Mouse (Mus musculus) erythroid progenitor cell, adult 5-6 weeks (primary cell): Measurements from ENCODE around the gene Slc26a10. TPM values are rescaled to one million over a fixed set of nuclear protein-coding genes. Genes with fewer than 3 reads are reported as not detected.
A peak's percentile ranks its signal among the peaks of the same experiment; 100 is the strongest.
"Not testable (repeated sequence)": the region's sequence is repeated elsewhere in the genome, so short reads cannot be mapped to it uniquely, and the experiment has no call there.

Source experiments
- ATAC-seq: replicated peaks from 2 replicates; pipeline ENCODE4 v1.8.0; 2016; ENCODE audit warnings: moderate number of reproducible peaks, mild to moderate bottlenecking, moderate TSS enrichment, inconsistent platforms; ENCODE audit not compliant: poor library complexity, low FRiP score, severe bottlenecking
- total RNA-seq, 2 experiments: library from RNA; stranded (forward) in 1 of 2; stranded (reverse) in 1 of 2; fragments of 150-400 nt in 1 of 2; fragments of 186-747, 209-891 nt in 1 of 2; gene quantifications; 2 replicates each; pipeline versions ENCODE4 v1.2.3 to v1.2.4; 2015 to 2017; ENCODE audit warnings: low replicate concordance in 2 of 2

Gene Slc26a10
- total RNA-seq, 2 experiments from 2014 or later = not detected

DNA sequence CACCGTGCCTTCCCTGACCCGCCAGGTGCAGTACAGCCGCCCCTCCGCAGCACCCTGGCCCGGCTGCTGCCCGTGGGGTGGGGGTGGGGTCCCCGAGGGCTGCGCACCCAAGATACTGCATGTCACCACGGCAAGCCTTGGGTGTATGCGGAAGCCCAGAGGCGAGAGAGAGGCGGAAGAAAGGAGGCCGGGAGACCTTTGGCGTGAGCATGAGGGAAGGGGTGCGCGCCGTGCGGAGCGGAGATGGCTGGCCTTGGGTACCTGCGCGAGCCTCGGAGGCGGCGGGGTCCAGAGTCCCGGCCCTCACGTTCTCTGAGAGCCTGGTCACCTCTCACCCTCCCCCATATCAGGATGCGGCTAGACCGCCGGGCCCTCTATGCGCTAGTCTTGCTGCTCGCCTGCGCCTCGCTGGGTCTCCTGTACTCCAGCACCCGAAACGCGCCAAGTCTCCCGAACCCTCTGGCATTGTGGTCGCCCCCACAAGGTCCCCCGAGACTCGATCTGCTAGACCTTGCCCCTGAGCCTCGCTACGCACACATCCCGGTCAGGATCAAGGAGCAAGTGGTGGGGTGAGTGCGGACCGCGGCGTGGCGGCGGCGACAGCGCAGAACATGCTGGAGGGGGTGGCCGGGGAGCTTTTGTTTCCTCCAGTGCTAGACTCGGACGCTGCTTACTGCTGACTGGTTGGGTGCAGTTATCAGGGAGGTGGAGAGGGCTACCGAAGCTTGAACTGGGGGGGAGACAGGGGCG, 14.6 kb downstream of the Slc26a10 start:
- 0 out of 2 replicates have a peak, but pooled peaks have one; percentile 7 for ATAC-seq

DNA sequence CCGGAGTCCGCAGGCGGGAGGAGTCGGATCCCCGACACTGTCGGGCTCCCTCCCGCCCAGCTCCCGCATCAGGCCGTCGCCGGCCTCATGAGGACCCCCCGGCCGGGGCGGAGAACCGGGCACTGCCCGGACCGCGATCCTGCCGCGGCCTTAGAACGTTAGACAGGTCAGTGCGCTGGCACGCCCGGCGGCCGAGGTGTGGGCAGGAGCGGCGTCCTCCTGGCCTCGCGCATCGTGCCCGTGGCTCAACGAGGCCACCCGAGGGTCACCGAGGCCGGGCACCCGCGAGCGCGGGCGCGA, 15.1 kb downstream of the Slc26a10 start:
- 0 out of 2 replicates have a peak, but pooled peaks have one; percentile 2 for ATAC-seq

DNA sequence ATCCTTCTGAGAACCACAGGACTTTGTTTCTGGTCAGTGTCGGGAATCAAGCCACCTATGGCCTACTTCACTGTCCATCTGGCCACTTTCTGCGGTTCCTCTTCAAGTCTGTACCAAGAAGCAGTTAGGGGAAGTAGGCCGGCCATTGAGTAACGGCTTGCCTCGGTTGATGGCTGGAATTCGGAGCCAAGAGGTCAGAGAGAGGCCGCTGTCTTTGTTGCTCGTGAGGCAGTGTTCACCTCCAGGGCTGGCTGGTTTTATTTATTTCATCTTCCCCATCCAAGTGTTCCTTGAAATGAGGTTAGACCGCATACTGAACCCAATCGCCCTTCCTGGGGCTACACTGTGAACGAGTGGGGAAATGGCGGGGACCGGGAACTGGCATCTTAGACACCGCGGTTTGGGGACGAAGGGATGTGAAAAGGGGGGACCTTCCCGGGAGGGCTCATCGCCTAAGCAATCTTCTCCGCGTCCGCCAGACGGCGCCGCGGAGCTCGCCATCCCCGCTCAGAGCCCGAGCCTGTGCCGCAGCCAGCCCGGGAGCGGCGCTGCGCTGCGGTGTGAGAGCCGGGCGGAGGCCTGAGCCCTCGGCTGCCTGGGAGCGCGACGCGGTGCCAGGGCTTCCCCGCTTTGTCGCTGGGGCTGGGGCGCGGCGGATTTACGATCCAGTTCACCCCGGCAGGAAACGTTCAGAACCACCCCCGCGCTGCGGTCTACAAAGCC, 15.7 kb downstream of the Slc26a10 start, which contains the start of gene B4galnt1:
B4galnt1 (plus strand) TSS at position 595 of the 723 bp plus-strand sequence.
- ATAC-seq = peak; percentile 92

DNA sequence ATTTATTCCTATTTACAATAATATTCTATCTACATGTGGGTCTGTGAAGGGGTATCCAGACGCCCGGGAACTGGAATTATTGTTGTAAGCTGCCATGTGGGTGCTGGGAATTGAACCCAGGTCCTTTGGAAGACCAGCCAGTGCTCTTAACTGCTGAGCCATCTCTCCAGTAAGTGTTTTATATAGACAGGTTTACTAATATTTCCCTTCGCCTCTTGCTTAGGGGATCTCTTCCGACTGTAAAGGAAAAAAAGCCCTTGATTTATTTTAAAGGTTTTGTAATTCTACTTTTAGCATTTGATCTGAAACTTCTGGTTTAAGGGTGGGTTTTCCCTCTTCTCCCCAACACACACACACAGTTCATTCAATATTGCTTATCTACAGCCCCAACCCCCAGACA, 16.3 kb downstream of the Slc26a10 start:
- no peak for ATAC-seq

DNA sequence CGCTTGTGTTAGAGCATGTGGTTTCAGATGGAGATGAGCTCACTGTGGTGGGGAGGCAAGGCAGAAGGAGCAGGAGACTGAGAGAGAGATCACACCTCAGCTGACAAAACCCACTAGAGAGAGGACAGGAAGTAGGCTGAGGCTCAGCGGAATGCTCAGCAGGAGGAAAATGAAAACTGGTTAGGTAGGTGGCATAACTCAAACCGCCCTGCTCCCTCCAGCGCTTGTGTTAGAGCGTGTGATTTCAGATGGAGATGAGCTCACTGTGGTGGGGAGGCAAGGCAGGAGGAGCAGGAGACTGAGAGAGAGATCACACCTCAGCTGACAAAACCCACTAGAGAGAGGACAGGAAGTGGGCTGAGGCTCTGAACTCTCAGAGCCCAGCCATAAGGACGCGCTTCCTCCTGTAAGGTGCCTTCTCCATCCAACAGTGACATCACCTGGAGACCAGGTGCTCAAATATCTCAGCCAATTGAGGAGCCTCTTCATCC, 17.6 kb downstream of the Slc26a10 start:
- ATAC-seq = not testable (repeated sequence)

DNA sequence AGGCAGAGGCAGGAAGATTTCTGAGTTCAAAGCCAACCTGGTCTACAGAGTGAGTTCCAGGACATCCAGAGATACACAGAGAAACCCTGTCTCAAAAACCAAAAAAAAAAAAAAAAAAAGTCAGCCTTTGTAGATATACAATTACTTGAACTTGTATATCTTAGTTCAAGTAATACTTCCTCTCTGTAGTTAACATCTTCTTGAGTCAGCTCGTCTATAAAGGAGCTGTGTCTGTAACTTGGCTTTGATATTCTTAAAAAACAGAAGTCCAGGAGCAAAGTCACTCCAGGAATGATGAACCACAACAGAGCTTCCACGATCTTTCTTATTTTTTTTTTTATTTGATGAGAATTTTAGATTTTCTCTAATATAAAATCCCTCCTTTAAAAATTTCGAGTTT, 19.7 kb downstream of the Slc26a10 start:
- no peak for ATAC-seq

DNA sequence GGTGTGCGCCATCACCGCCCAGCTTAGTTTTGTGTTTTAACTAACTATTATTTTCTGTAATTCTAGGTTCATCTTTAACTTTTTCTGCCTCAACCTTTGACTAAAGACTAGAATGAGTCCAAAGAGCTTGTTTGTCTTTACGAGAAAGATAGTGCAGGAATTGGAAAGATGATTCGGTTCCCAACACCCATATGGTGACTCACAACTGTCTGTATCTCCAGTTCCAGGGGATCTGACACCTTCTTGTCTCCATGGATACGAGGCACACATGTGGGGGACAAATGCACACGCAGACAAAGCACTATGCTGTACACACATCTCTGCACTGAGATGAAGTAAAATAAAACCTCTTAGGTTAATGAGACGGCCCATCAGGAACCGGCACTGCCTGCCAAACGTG, 20.4 kb downstream of the Slc26a10 start:
- no peak for ATAC-seq

DNA sequence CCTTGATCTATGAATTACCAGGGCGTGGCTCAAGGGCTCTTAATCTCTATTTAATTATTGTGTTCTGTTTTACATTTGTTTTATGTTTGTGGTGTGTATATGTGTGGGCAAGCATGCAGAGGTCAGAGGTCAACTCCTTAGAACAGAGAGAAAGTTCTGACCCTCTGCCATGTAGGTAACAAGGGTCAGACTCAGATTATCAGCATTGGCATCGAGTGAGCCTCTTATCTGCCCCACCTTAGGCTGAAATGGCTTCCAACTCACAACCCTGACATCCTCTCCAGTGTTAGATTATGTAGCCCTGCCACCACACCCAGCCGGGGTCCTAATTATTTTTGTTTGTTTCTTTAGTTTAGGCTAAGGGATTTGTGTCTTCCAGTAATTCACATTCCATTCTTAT, 22.0 kb downstream of the Slc26a10 start:
- no peak for ATAC-seq

DNA sequence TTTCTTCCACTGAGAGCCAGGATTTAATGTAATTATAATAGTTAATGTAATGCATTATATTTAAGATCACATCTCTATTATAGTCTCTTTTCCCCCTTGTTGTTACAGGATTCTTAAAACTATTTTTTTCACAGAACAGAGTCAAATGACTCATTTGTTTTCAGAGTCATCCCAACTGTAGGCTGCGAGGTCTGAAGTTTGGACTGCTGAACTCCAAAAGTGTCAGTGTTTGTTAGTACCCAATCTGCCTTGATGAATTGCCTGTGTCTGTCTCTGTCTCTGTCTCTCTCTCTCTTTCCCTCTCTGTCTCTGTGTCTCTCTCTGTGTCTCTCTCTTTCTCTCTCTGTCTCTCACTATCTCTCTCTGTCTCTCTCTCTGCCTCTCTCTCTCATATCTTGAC, 23.9 kb downstream of the Slc26a10 start:
- no peak for ATAC-seq

DNA sequence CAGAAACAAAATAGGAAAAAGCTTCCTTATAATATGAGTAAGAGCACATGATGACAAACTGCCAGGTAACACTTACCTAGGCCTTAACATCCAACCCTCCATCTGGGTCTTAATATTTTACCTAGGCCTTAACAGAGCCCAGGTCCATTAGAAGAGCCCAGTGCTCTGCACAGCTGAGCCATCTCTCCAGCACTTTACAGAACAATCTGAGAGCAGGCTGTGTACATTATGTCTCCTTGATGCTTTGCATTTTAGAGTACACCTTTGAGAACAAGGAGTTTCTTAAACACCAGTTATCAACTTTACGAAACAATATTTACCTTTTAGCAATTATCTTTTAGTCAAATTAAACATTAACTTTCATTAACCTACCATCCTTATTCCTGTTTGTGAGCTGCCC, 24.4 kb downstream of the Slc26a10 start:
- no peak for ATAC-seq

DNA sequence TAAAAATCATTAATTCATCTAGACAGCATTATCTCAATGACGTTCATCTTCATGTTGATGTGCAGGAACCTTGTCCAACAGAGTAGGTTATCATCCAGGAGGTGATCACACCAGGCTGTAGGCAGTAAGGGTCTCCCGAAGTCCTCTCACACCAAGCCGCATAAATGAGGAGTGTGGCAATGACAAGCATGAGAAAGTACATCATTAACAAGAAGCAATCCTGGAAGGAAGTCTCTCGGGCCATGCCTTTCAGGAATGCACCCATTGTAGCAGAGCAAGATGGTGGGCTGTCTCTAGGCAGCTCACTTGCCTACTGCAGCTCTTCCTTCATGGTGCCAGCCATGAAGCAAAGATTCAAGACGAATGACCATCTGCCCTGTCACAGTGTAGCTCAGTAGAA, 25.8 kb downstream of the Slc26a10 start:
- ATAC-seq = no peak

DNA sequence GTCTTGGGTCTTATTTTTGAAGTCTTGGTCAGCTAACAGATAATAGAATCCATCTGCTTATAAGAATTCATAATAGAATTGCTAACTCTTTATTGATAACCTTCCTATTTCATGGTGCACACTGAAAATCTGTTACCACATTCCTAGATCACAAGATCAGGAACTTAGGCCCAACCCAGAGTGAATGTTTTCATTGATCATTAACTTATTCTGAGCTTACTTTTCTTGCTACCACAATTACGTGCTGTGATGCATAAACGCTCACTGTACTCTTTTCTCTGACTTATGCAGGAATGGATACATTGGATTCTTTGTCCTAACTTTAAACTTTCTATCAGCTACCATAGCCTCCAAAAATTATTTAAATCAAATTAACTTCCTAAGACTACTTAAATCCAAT, 26.2 kb downstream of the Slc26a10 start:
- ATAC-seq = no peak

DNA sequence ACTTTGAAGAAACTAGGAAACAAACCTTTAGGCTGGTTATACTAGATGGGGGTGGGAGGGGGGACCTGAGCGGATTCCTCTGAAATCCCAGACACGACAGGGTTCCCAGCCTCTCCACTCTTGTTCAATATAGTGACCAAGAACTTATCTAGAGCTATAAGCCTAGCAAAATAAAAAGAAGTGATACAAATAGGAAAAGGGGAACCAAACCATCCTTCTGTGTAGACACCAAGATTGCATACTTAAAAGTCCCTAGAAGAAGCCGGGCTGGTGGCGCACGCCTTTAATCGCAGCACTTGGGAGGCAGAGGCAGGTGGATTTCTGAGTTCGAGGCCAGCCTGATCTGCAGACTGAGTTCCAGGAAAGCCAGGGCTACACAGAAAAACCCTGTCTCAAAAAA, 27.1 kb downstream of the Slc26a10 start:
- no peak for ATAC-seq

DNA sequence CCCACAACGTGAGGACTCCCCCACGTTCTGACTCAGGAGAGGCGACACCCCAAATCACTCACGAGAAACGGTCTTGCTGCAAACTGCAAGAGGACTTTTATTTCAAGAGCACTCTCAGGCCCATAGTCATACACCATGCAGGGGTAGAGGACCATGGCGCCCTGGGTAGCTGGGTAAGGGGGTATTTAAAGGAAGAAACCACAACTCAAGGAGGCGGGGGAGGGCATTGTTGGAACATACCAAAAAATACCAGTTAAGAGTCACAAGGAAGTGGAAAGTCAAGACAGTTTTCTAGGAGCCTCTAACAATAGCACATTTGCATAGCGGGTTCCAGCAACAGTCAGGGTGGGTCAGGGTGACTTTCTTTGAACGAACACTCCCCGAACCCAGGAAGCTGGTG, 27.9 kb downstream of the Slc26a10 start:
- ATAC-seq = not testable (repeated sequence)

DNA sequence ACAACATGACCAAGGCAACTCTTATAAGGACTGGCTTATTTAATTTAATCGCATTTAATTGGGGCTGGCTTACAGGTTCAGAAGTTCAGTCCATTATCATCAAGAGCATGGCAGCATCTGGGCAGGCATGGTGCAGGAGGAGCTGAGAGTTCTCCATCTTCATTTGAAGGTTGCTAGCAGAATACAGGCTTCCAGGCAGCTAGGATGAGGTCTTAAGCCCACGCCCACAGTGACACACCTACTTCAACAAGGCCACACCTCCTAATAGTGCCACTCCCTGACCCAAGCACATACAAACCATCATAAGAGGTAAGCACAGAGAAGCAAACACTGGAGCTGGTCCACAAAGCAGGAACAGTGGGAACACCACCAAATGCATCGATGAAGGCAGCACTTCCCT, 29.2 kb downstream of the Slc26a10 start:
- ATAC-seq = not testable (repeated sequence)

DNA sequence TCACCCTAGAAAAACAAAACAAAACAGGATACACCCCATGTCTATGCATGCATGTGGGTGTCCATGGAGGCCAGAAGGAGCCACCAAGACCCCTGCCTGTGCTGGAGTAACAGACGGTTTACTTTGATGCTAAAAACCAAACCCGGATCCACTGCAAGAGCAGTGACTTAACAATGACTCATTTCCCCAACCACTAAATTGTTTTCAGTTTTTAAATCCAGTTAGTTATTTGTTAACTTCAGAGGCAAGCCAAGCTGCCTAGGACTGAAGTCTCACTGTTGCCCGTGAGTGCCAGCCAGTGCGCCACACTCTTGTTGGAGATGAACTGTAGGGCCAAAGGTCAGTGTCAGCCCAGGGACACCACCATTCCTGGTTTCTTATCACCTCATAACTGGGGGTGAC, 30.0 kb downstream of the Slc26a10 start:
- no peak for ATAC-seq

DNA sequence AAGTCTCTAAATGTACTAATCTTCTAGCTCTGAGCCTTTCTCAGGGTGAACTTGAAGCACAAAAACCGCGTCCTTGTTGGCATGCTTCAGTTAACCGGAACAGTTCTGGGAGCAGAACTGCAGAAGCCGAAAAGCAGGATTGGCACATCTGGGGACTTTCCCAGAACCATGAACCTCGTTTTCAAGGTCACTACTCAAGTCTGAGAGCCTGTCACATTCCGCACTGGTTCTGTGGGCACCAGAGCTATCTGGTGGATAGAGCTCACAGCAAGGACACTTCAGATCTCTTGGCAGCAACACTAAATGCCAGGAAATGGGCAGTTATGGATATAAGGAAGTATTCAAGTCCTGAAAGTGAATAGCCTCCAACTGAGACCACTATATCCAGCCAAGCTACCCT, 33.3 kb downstream of the Slc26a10 start:
- ATAC-seq = no peak

DNA sequence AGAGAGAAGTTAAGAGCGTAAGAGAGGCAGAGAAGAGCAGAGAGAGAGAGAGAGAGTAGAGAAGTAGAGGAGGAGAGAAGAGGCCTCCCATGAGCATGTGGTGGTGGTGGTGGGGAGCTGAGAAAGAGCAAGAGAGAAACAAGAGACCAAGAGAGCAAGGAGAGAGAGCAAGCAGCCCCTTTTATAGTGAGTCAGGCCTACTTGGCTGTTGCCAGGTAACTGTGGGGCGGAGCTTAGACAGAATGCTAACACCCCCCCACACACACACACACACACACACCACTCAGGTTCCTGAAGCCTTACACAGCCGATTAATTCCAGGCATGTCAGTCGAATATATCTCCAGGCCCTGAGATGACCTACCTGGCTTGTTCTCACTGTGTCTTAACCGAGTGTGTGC, 35.1 kb downstream of the Slc26a10 start:
- ATAC-seq = no peak

DNA sequence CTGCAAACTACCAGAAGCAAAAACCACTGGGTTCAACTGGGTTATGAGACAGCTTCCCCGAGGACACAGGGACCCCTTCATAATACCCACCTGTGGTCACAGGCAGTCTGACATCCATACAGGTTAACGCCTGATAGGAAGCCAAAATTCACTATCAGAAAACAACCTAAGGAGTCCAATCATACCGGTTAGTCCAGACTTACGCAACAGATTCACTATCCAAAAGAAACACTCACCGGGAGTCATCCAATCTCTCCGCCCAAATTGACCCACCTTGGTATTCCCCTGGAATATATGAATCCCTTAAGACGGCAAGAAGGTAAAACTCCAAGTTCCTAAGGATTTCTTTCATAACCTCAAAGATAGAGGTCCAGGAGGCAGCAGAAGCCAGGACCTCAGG, 35.9 kb downstream of the Slc26a10 start:
- ATAC-seq = no peak

DNA sequence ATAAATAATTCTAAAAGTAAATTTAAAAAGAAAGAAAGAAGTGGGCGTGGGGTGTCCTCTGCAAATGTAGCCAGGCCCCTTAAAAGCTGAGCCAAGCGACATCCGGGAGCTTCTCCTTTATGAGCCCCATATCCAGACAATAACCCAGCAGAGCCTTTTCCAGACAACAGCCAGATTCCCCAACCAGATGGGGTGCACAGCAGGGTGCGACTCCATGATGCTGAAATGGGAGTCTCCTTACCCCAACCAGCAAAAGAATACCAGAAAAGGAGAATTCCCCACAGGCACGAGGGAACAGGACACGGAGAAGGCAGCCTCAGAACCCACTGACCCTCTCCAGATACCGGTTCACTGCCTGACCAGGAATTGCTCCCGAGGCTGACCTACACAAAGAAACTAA, 37.2 kb downstream of the Slc26a10 start:
- ATAC-seq = no peak

DNA sequence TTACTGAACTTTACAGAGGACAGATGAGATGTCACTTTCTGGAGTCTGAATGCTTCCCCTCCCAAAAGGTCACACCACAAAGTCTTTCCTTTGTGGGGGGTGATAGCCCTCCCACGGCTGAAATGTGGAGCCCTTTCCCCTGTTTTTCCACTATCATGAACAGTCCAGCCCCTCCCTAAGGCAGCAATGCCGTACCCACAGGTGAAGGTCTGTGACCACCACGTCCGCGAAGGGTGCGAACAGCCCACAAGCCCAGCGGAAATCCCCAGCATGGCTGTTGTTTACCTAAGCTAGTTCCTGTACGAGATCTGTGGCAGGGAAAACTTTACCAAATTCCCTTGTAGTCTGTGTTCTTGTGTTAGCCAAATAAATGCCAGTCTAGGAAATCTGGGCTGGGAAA, 38.9 kb downstream of the Slc26a10 start:
- no peak for ATAC-seq
